Mouse (Mus musculus): ENCODE results near the gene Disp2. TPM values are rescaled to one million over a fixed set of nuclear protein-coding genes. Genes with fewer than 3 reads are reported as not detected.

Gene Disp2
- polyA plus RNA-seq, 2 experiments: 0.21 to 0.27 TPM

DNA sequence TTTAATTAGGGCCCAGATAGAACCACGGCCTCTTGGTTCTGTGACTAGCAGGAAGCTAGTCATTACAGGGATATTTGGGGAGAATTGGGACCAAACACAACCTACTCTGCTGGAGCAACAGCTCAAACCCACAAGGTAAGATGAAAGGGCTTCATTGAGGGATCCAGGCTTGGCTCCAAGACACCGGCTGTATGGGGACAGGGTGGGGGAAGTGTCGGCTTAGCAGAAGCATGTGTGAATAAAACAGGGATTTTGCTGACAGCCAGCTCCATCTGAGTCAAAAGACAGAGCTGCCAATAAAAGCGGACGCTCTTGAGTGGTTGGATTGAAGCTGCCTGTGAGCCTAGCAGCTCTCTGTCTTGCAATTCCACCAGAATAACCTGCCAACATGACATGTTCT lies 46.2 kb upstream of the Disp2 start:
- Histone ChIP-seq H3K27me3 (ENCODE audit: control insufficient read depth, insufficient read depth, low read length) (no peaks in the 10 kb centered on the region; the same call in 1 of the 2 replicates), H3K9ac (replicated peaks) (no peak overlapping the region), H3K36me3 (replicated peaks; ENCODE audit: control insufficient read depth, insufficient read depth, low read depth) (no peaks in the 10 kb centered on the region), H3K4me1 (replicated peaks; ENCODE audit: control insufficient read depth in 2 of 2, insufficient read depth in 2 of 2, low read length in 1 of 2) (peaks cover 0 to 5% of the 10 kb centered on the region in 2 experiments; a peak in 1 of 4 replicates), H3K4me2 (ENCODE audit: low read depth) (no peak overlapping the region), H3K9me3 (ENCODE audit: control insufficient read depth, low read length) (no peaks in the 10 kb centered on the region), H3K27ac (no peak overlapping the region), H3K4me3 (ENCODE audit: insufficient read depth in 1 of 2, low read depth in 2 of 2, low read length in 2 of 2) (no peak overlapping the region)
- ATAC-seq (ENCODE audit: insufficient read depth) (no peak), DNase-seq (ENCODE audit: low read depth in 3 of 3, low spot score in 3 of 3) (no peak)
- no peak for TF ChIP-seq EP300 (IDR thresholded peaks at IDR 0.05; ENCODE audit: low read depth)
- no peak for TF ChIP-seq CTCF (IDR thresholded peaks at IDR 0.05; ENCODE audit: low read depth)
- 63% methylated on average over 5 of the region's 5 CpGs for WGBS (ENCODE audit: insufficient replicate concordance)

DNA sequence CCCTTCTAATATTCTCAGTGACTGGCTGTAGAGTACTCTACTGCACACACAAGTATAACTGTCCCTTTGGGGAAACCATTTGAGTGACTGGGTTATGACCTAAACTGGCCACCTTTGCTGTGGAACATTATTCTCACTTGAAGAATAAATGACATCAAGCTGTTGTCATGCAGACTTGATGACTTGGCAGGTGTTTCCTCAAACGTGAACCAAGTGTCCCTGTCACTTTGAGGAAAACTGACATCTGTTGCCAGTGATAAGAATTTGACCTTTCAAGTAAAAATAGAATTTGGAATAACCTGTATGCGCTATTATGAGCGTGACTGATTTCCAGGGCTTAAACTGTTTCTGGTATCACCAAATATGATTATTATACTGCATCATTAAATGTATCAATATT lies 39.2 kb upstream of the Disp2 start:
- no peak for TF ChIP-seq EP300 (IDR thresholded peaks at IDR 0.05; ENCODE audit: low read depth)
- TF ChIP-seq CTCF (IDR thresholded peaks at IDR 0.05; ENCODE audit: low read depth): no peak
- no peak overlapping the region for H3K27ac ChIP-seq
- no peak overlapping the region for H3K4me3 ChIP-seq (ENCODE audit: insufficient read depth in 1 of 2, low read depth in 2 of 2, low read length in 2 of 2)
- no peak overlapping the region for H3K9ac ChIP-seq (replicated peaks)
- no peaks in the 10 kb centered on the region for H3K36me3 ChIP-seq (replicated peaks; ENCODE audit: control insufficient read depth, insufficient read depth, low read depth)
- WGBS (ENCODE audit: insufficient replicate concordance): 16% methylated on average over 3 of the region's 3 CpGs
- H3K4me2 ChIP-seq (ENCODE audit: low read depth): no peak overlapping the region
- H3K4me1 ChIP-seq (replicated peaks; ENCODE audit: control insufficient read depth in 2 of 2, insufficient read depth in 2 of 2, low read length in 1 of 2): peaks cover 7 to 10% of the 10 kb centered on the region in 2 experiments
- H3K9me3 ChIP-seq (ENCODE audit: control insufficient read depth, low read length): no peaks in the 10 kb centered on the region
- ATAC-seq (ENCODE audit: insufficient read depth) (no peak), DNase-seq (ENCODE audit: low read depth in 3 of 3, low spot score in 3 of 3) (no peak)
- H3K27me3 ChIP-seq (ENCODE audit: control insufficient read depth, insufficient read depth, low read length): peaks cover 8% of the 10 kb centered on the region

DNA sequence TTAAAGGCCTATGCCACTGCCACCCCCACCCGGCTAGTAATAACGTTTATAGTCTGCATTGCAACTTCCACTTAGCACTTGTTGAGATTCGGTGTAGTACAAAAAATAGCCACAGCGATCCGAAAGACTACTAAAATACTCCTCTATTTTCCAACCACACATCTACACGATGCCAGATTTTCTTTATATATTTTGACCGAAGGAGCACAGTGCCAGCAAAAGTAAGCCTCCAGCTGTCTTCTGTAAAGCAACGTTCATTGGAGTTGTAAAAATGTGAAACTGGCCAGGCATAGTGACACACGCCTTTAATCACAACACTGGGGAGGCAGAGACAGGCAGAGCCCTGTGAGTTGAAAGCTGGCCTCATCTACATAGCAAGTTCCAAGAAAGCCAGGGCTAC lies 38.3 kb upstream of the Disp2 start:
- 53% methylated on average over 9 of the region's 9 CpGs for WGBS (ENCODE audit: insufficient replicate concordance)

GRCm38 (mm10) chr2:118743261-118743943 lies 36.1 kb upstream of the Disp2 start:
- Histone ChIP-seq H3K4me3 (ENCODE audit: insufficient read depth in 1 of 2, low read depth in 2 of 2, low read length in 2 of 2) (no peak overlapping the region), H3K27me3 (ENCODE audit: control insufficient read depth, insufficient read depth, low read length) (peaks cover 8% of the 10 kb centered on the region), H3K4me2 (ENCODE audit: low read depth) (no peak overlapping the region), H3K9me3 (ENCODE audit: control insufficient read depth, low read length) (no peaks in the 10 kb centered on the region), H3K4me1 (replicated peaks; ENCODE audit: control insufficient read depth in 2 of 2, insufficient read depth in 2 of 2, low read length in 1 of 2) (peaks cover 12 to 21% of the 10 kb centered on the region in 2 experiments), H3K36me3 (replicated peaks; ENCODE audit: control insufficient read depth, insufficient read depth, low read depth) (no peaks in the 10 kb centered on the region), H3K27ac (no peak overlapping the region), H3K9ac (replicated peaks) (no peak overlapping the region)
- no peak for ATAC-seq (ENCODE audit: insufficient read depth)
- peak in 2 of 3 experiments; percentile 42 to 55 for DNase-seq (ENCODE audit: low read depth in 3 of 3, low spot score in 3 of 3)
- TF ChIP-seq EP300 (IDR thresholded peaks at IDR 0.05; ENCODE audit: low read depth): no peak
- TF ChIP-seq CTCF (IDR thresholded peaks at IDR 0.05; ENCODE audit: low read depth): peak; percentile 87
- 27% methylated on average over 8 of the region's 8 CpGs for WGBS (ENCODE audit: insufficient replicate concordance)

More for the DNA sequence above, 38.3 kb upstream of the Disp2 start:
- H3K27ac ChIP-seq: no peak overlapping the region
- no peak overlapping the region for H3K9ac ChIP-seq (replicated peaks)
- no peak overlapping the region for H3K4me2 ChIP-seq (ENCODE audit: low read depth)
- H3K36me3 ChIP-seq (replicated peaks; ENCODE audit: control insufficient read depth, insufficient read depth, low read depth): no peaks in the 10 kb centered on the region
- DNase-seq (ENCODE audit: low read depth in 3 of 3, low spot score in 3 of 3) (no peak), ATAC-seq (ENCODE audit: insufficient read depth) (no peak)
- H3K4me1 ChIP-seq (replicated peaks; ENCODE audit: control insufficient read depth in 2 of 2, insufficient read depth in 2 of 2, low read length in 1 of 2): peaks cover 7 to 10% of the 10 kb centered on the region in 2 experiments
- H3K4me3 ChIP-seq (ENCODE audit: insufficient read depth in 1 of 2, low read depth in 2 of 2, low read length in 2 of 2): no peak overlapping the region
- TF ChIP-seq EP300 (IDR thresholded peaks at IDR 0.05; ENCODE audit: low read depth) (no peak), CTCF (IDR thresholded peaks at IDR 0.05; ENCODE audit: low read depth) (no peak)
- H3K27me3 ChIP-seq (ENCODE audit: control insufficient read depth, insufficient read depth, low read length): peaks cover 8% of the 10 kb centered on the region
- H3K9me3 ChIP-seq (ENCODE audit: control insufficient read depth, low read length): no peaks in the 10 kb centered on the region

DNA sequence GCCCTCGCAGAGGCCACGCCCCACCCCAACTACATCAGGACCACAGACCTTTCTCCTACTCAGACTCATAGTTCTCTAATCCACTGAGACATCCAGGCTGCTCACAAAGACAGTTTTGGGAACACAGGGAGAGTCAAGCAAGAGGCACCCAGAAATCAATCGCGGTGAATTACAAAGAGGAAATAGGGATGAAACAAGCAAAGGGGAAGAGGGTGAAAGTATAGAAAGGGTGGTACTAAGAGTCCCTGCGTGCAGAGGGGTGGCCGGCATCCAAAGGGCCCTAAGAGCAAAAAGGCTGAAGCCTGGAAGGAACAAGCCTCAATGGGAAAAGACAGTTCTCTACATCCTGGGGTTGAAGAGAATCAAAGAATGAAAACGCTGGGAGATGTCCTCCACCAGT lies 34.9 kb upstream of the Disp2 start:
- Histone ChIP-seq H3K4me2 (ENCODE audit: low read depth) (peak overlapping the region; percentile 80), H3K4me1 (replicated peaks; ENCODE audit: control insufficient read depth in 2 of 2, insufficient read depth in 2 of 2, low read length in 1 of 2) (peaks cover 12 to 25% of the 10 kb centered on the region in 2 experiments), H3K36me3 (replicated peaks; ENCODE audit: control insufficient read depth, insufficient read depth, low read depth) (no peaks in the 10 kb centered on the region), H3K4me3 (ENCODE audit: insufficient read depth in 1 of 2, low read depth in 2 of 2, low read length in 2 of 2) (peak overlapping the region in 1 of 2 experiments; percentile 88; a peak in 3 of 4 replicates), H3K9ac (replicated peaks) (no peak overlapping the region; the same call in 1 of the 2 replicates), H3K27me3 (ENCODE audit: control insufficient read depth, insufficient read depth, low read length) (peaks cover 8% of the 10 kb centered on the region), H3K9me3 (ENCODE audit: control insufficient read depth, low read length) (no peaks in the 10 kb centered on the region), H3K27ac (no peak overlapping the region)
- TF ChIP-seq CTCF (IDR thresholded peaks at IDR 0.05; ENCODE audit: low read depth) (no peak), EP300 (IDR thresholded peaks at IDR 0.05; ENCODE audit: low read depth) (no peak)
- ATAC-seq (ENCODE audit: insufficient read depth): no peak
- no peak for DNase-seq (ENCODE audit: low read depth in 3 of 3, low spot score in 3 of 3)
- 17% methylated on average over 7 of the region's 7 CpGs for WGBS (ENCODE audit: insufficient replicate concordance)
